20 mouse cellular contexts compared by ENCODE assay signal in genomic region chr12:105555172-105555571, GRCm38 (mm10). TPM values are rescaled to one million over a fixed set of nuclear protein-coding genes. Genes with fewer than 3 reads are reported as not detected.
DNase-seq lines count a peak whose midpoint lies in the region; ATAC-seq and TF ChIP-seq lines count a peak whose summit lies in the region.
"Had no signal": no experiment of that assay in that cellular context is flagged by ENCODE, and none has a peak within 500 bp of the region (broad histone marks: within the 10 kb centered on the region; RNA-seq: fewer than 3 reads in every experiment).

No protein-coding gene starts in this region.

- no peak for DNase-seq in heart, adult 2 months
- DNase-seq in embryonic facial prominence, embryonic 10.5 days (ENCODE audit: low spot score): no peak
- peak; percentile 20 to 49 for DNase-seq in kidney, adult 8-10 months
- peak; percentile 44 to 50 for DNase-seq in kidney, postnatal 36 days
- no peak for DNase-seq in liver
- DNase-seq in gastrocnemius, adult 2 months: no peak
- DNase-seq: adrenal gland, postnatal 36 days; cerebellum, adult 9-10 months; retina, postnatal 1 day; thymus, adult 18-20 months had no signal

- no peaks in the 10 kb centered on the region for H3K79me2 ChIP-seq in heart, adult 2 months (replicated peaks; ENCODE audit: control insufficient read depth, insufficient read depth, low read length)

- TF ChIP-seq POLR2A in heart, adult 2 months (IDR thresholded peaks at IDR 0.05; ENCODE audit: insufficient read depth, low read depth, low read length): no peak

- peaks cover 47% of the 10 kb centered on the region for H3K4me1 ChIP-seq in heart, embryonic 16.5 days (ENCODE audit: control insufficient read depth, insufficient read depth, low read length)
- H3K4me1 ChIP-seq in heart, adult 2 months (ENCODE audit: control insufficient read depth, insufficient read depth, low read length): peaks cover 12% of the 10 kb centered on the region
- peaks cover 29% of the 10 kb centered on the region for H3K4me1 ChIP-seq in embryonic facial prominence, embryonic 10.5 days

- H3K9me3 ChIP-seq in heart, embryonic 16.5 days (replicated peaks; ENCODE audit: control insufficient read depth, low read length): no peaks in the 10 kb centered on the region
- no peaks in the 10 kb centered on the region for H3K9me3 ChIP-seq in embryonic facial prominence, embryonic 10.5 days
- H3K9me3 ChIP-seq: liver, embryonic 12.5 days had no signal

- H3K4me2 ChIP-seq in heart, embryonic 16.5 days (ENCODE audit: low read depth, low read length): 0 out of 2 replicates have a peak overlapping the region, but pooled peaks have one; percentile 19
- H3K4me2 ChIP-seq: liver, embryonic 12.5 days had no signal

- no peak overlapping the region for H3K9ac ChIP-seq in heart, embryonic 16.5 days (ENCODE audit: low read length)
- no peak overlapping the region for H3K9ac ChIP-seq in heart, adult 2 months (ENCODE audit: low read depth, low read length)
- H3K9ac ChIP-seq: liver, embryonic 12.5 days had no signal

- ATAC-seq in heart, embryonic 16.5 days (replicated peaks; ENCODE audit: extremely low read depth, insufficient read depth, low FRiP score): peak; percentile 21; the same call in 1 of the 2 replicates
- ATAC-seq: forebrain, embryonic 14.5 days; hindbrain, postnatal 0 days; liver, embryonic 12.5 days had no signal

- no peak for TF ChIP-seq CTCF in heart, adult 2 months (IDR thresholded peaks at IDR 0.05)
- no peak for TF ChIP-seq CTCF in gastrocnemius, adult 2 months (IDR thresholded peaks at IDR 0.05)

- H3K36me3 ChIP-seq in heart, embryonic 16.5 days (ENCODE audit: control insufficient read depth, insufficient read depth): no peaks in the 10 kb centered on the region
- H3K36me3 ChIP-seq in heart, adult 2 months (ENCODE audit: control insufficient read depth, insufficient read depth, low read length): no peaks in the 10 kb centered on the region
- H3K36me3 ChIP-seq in embryonic facial prominence, embryonic 10.5 days (replicated peaks): no peaks in the 10 kb centered on the region
- H3K36me3 ChIP-seq: liver, embryonic 12.5 days had no signal

- H3K27ac ChIP-seq in heart, embryonic 16.5 days (ENCODE audit: low read length): peak overlapping the region; percentile 40
- no peak overlapping the region for H3K27ac ChIP-seq in heart, adult 2 months
- peak overlapping the region; percentile 15; the same call in 1 of the 2 replicates for H3K27ac ChIP-seq in embryonic facial prominence, embryonic 10.5 days (replicated peaks)
- no peak overlapping the region for H3K27ac ChIP-seq in gastrocnemius, adult 2 months
- H3K27ac ChIP-seq: hindbrain, postnatal 0 days; layer of hippocampus, adult 2 months; liver, embryonic 12.5 days had no signal

- no peak overlapping the region for H3K4me3 ChIP-seq in heart, embryonic 16.5 days (ENCODE audit: low read length)
- H3K4me3 ChIP-seq in heart, adult 2 months: no peak overlapping the region
- no peak overlapping the region for H3K4me3 ChIP-seq in embryonic facial prominence, embryonic 10.5 days
- no peak overlapping the region for H3K4me3 ChIP-seq in gastrocnemius, adult 2 months
- H3K4me3 ChIP-seq: layer of hippocampus, adult 2 months; liver, embryonic 12.5 days had no signal

- 41% methylated on average over 5 of the region's 5 CpGs for WGBS in heart, embryonic 16.5 days
- WGBS in heart, adult 2 months: 72% methylated on average over 5 of the region's 5 CpGs
- 69% methylated on average over 5 of the region's 5 CpGs for WGBS in embryonic facial prominence, embryonic 10.5 days

- no peak for TF ChIP-seq EP300 in heart, adult 2 months (IDR thresholded peaks at IDR 0.05; ENCODE audit: insufficient read depth, low read depth, low read length)

- intact Hi-C loops in heart, adult 2 months (cut with DNase I): no loop called here
- intact Hi-C loops in gastrocnemius, adult 2 months (cut with DNase I): no loop called here

- 0 out of 2 replicates have a peak, but pooled peaks cover 3% of the 10 kb centered on the region for H3K27me3 ChIP-seq in heart, embryonic 16.5 days (ENCODE audit: control insufficient read depth, insufficient read depth, low read length)
- no peaks in the 10 kb centered on the region for H3K27me3 ChIP-seq in heart, adult 2 months (ENCODE audit: control insufficient read depth, insufficient read depth, low read length)
- H3K27me3 ChIP-seq in embryonic facial prominence, embryonic 10.5 days (replicated peaks; ENCODE audit: low read depth, poor library complexity, severe bottlenecking): peaks cover 5% of the 10 kb centered on the region

RNA-seq across cellular contexts. Expression of gene Bdkrb2, which starts 7.9 kb away (rescaled TPM):
- polyA plus RNA-seq in heart, embryonic 16.5 days (2015; fragmentation: Nextera tagmentation; extraction: Ambion mirVana): 1.2 and 1.4 TPM in 2 replicates
- under 1 TPM; 0.34 to 0.39 TPM for total RNA-seq in heart, adult 2 months (2021)
- polyA plus RNA-seq in heart, adult 2 months (2012; rRNA removed): 0.20 and 0.35 TPM in 2 replicates
- 0.53 and 0.82 TPM in 2 replicates for polyA plus RNA-seq in embryonic facial prominence, embryonic 10.5 days (2016; fragmentation: Nextera tagmentation; extraction: Ambion mirVana)
- total RNA-seq in gastrocnemius, adult 2 months (2021): under 1 TPM; 0.39 to 0.82 TPM
- total RNA-seq: megakaryocyte-erythroid progenitor cell, adult 5-6 weeks; MEL; monocyte, adult 5-6 weeks had no signal
- polyA plus RNA-seq: liver, embryonic 12.5 days had no signal

RNA-seq across cellular contexts. Expression of gene Bdkrb1, which starts 47.7 kb away (rescaled TPM):
- polyA plus RNA-seq in heart, embryonic 16.5 days (2015; fragmentation: Nextera tagmentation; extraction: Ambion mirVana): not detected in 2 replicates
- total RNA-seq in heart, adult 2 months (2021): not detected
- 0.10 TPM in 1 of 2 replicates, not detected in the other for polyA plus RNA-seq in heart, adult 2 months (2012; rRNA removed)
- 0.11 and 0.15 TPM in 2 replicates for polyA plus RNA-seq in embryonic facial prominence, embryonic 10.5 days (2016; fragmentation: Nextera tagmentation; extraction: Ambion mirVana)
- total RNA-seq in gastrocnemius, adult 2 months (2021): under 1 TPM in 1 of 2 experiments, not detected in 1; 0.28 TPM
- total RNA-seq: adrenal gland, postnatal 36 days; heart, postnatal 25 days; layer of hippocampus, adult 2 months; megakaryocyte-erythroid progenitor cell, adult 5-6 weeks; MEL; monocyte, adult 5-6 weeks had no signal
- polyA plus RNA-seq: forebrain, embryonic 14.5 days; hindbrain, postnatal 0 days; liver, embryonic 12.5 days; lung, embryonic 16.5 days had no signal

Comparison
In these comparisons a context has a peak if more than half of its experiments do, and no peak if none do; other contexts are left out.
1. H3K27ac ChIP-seq: peak in heart, embryonic 16.5 days (single experiment) and embryonic facial prominence, embryonic 10.5 days (single experiment); none in heart, adult 2 months (single experiment) and gastrocnemius, adult 2 months (single experiment).
2. DNase-seq: peak in kidney, adult 8-10 months (2 of 2) and kidney, postnatal 36 days (2 of 2); none in heart, adult 2 months (0 of 2), embryonic facial prominence, embryonic 10.5 days (single experiment), liver (single experiment) and gastrocnemius, adult 2 months (single experiment).